Mouse (Mus musculus) kidney, postnatal 0 days (tissue): Measurements from ENCODE around the gene Olfr477. TPM values are rescaled to one million over a fixed set of nuclear protein-coding genes. Genes with fewer than 3 reads are reported as not detected.
"Not testable (repeated sequence)": the region's sequence is repeated elsewhere in the genome, so short reads cannot be mapped to it uniquely, and the experiment has no call there.

Experiments
- ATAC-seq: fragments of 200-750 bp; cut with Nextera tagmentation; replicated peaks from 2 replicates; pipeline ENCODE4 v1.8.0; 2017; ENCODE audit warnings: low read depth, moderate number of reproducible peaks, moderate TSS enrichment, moderate library complexity; ENCODE audit not compliant: low FRiP score
- DNase-seq: peaks from one replicate; pipeline ENCODE4 v3.0.0-alpha.2; 2016; ENCODE audit warnings: low spot score
- H3K27ac ChIP-seq: fragments of 300-500 bp; sonication (generic); 2 replicates; pipeline ENCODE4 v1.5.1; 2014; ENCODE audit warnings: mild to moderate bottlenecking
- H3K27me3 ChIP-seq: fragments of 300-500 bp; sonication (generic); 2 replicates; pipeline ENCODE4 v1.6.1; 2014; ENCODE audit warnings: low read length, mixed read lengths; ENCODE audit not compliant: insufficient read depth
- H3K36me3 ChIP-seq: fragments of 300-500 bp; sonication (generic); 2 replicates; pipeline ENCODE4 v1.6.1; 2014; ENCODE audit warnings: low read length, mixed read lengths; ENCODE audit not compliant: insufficient read depth
- H3K4me1 ChIP-seq: fragments of 300-500 bp; sonication (generic); replicated peaks from 2 replicates; pipeline ENCODE4 v1.6.1; 2014; ENCODE audit warnings: antibody characterized with exemption, low read length, mixed read lengths; ENCODE audit not compliant: insufficient read depth
- H3K4me2 ChIP-seq: fragments of 300-500 bp; sonication (generic); 2 replicates; pipeline ENCODE4 v1.6.1; 2014; ENCODE audit warnings: mild to moderate bottlenecking, low read length, moderate library complexity, mixed read lengths
- H3K4me3 ChIP-seq: fragments of 300-500 bp; sonication (generic); replicated peaks from 2 replicates; pipeline ENCODE4 v1.5.1; 2014; ENCODE audit warnings: low read depth, low read length
- H3K9ac ChIP-seq: fragments of 300-500 bp; sonication (generic); 2 replicates; pipeline ENCODE4 v1.6.1; 2014; ENCODE audit warnings: low read depth, low read length
- H3K9me3 ChIP-seq: fragments of 300-500 bp; sonication (generic); replicated peaks from 2 replicates; pipeline ENCODE4 v1.6.1; 2016; ENCODE audit warnings: low read length, inconsistent platforms, mixed read lengths
- CTCF ChIP-seq: IDR thresholded peaks from 2 replicates; pipeline ENCODE4 v1.5.1; 2016; ENCODE audit warnings: antibody characterized with exemption, low read depth, mild to moderate bottlenecking, moderate library complexity
- WGBS: fragments of 180-500 bp; shearing (Covaris S2); extraction: QIAGEN DNeasy Blood & Tissue Kit; methylation state at CpG from one replicate; pipeline ENCODE4 v1.1.7; 2014; 5-methylcytosine and 5-hydroxymethylcytosine counted together
- polyA plus RNA-seq: library from polyadenylated mRNA; unstranded; fragments of >200 nt; fragmentation: Nextera tagmentation; extraction: Ambion mirVana; gene quantifications from 2 replicates; pipeline ENCODE4 v1.2.1, GENCODE M21; 2015

Olfr477 gene
- not detected in 2 replicates for polyA plus RNA-seq

DNA sequence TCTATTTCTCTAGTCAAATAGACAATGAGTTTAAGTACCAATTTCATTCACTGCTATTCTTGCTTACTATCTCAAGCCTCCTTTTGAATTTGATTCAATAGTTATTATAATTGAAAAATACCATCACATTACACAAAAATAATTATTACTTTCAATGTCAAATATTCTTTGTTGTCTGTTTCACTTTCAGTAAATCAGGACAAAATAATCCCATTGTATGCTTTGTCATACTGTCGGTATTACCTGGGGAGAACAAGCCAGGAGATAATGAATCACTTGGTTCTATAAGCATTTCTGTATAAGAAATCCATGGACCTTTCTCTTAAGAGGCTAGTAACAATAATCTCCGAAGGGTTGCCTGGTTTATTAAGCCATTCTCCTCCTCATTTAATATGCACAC is at the start of gene Olfr477:
Gene Olfr477, plus strand, starts transcription at position 301 of the 400 bp plus-strand sequence.
- Histone ChIP-seq H3K4me2 (no peak within 1 kb of the TSS), H3K27me3 (no peaks in the 10 kb centered on the region), H3K9ac (no peak within 1 kb of the TSS), H3K9me3 (no peaks in the 10 kb centered on the region), H3K4me1 (no peaks in the 10 kb centered on the region), H3K36me3 (no peaks in the 10 kb centered on the region), H3K4me3 (no peak within 1 kb of the TSS), H3K27ac (no peak within 1 kb of the TSS)
- no peak for ATAC-seq
- no peak for DNase-seq
- no peak for TF ChIP-seq CTCF
- 78% methylated on average over 2 of the region's 2 CpGs for WGBS

DNA sequence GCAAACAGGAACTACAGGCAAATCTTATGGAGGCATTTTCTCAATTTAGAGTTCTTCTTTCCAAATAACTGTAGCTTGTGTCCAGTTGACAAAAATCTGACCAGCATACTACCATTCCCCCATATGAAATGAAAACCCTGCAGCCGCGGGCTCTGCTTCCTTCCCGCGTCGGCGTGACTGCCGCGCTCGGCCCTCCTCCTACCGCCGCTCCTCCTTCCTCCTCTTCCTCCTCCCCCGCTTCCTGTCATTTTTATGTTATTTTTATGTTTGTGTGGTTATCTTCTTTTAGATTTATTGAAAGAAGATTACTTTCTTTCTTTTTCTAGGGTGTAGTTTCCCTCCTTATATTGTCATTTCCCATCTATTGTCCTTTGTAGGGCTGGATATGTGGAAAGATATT is 34.0 kb upstream of the Olfr477 start:
- H3K9ac ChIP-seq, DNase-seq, ATAC-seq, H3K27ac ChIP-seq, H3K27me3 ChIP-seq, H3K36me3 ChIP-seq, H3K4me3 ChIP-seq, H3K4me1 ChIP-seq, H3K9me3 ChIP-seq, H3K4me2 ChIP-seq: not testable (repeated sequence)
- 98% methylated on average over 12 of the region's 12 CpGs for whole genome bisulfite sequencing

DNA sequence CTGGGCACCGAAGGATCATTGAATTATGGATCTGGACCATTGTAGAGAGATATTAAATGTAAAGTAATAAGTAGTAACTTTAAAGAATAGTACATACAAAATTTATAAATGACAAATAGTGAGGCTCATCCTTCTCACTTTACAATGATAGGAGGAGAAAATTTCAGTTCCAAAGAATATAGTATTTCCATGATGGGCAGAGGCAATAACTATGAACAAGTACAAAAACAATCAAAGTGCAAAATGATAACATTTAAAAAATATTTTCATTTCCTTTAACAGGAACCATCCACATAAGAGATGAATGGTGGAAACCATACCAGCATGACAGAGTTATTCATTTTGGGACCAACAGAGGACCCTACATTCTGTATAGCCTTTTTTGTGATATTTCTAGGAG is 32.1 kb upstream of the Olfr477 start, which contains the start of gene Olfr474:
Gene Olfr474, plus strand, starts transcription at position 301 of the 400 bp plus-strand sequence.
- Histone ChIP-seq H3K9me3 (no peaks in the 10 kb centered on the region), H3K4me2 (no peak within 1 kb of the TSS), H3K27ac (no peak within 1 kb of the TSS), H3K9ac (no peak within 1 kb of the TSS), H3K4me1 (no peaks in the 10 kb centered on the region), H3K4me3 (no peak within 1 kb of the TSS), H3K27me3 (no peaks in the 10 kb centered on the region), H3K36me3 (no peaks in the 10 kb centered on the region)
- TF ChIP-seq CTCF: no peak
- WGBS: 81% methylated on average over 1 of the region's 1 CpGs
- DNase-seq: no peak
- ATAC-seq: no peak

DNA sequence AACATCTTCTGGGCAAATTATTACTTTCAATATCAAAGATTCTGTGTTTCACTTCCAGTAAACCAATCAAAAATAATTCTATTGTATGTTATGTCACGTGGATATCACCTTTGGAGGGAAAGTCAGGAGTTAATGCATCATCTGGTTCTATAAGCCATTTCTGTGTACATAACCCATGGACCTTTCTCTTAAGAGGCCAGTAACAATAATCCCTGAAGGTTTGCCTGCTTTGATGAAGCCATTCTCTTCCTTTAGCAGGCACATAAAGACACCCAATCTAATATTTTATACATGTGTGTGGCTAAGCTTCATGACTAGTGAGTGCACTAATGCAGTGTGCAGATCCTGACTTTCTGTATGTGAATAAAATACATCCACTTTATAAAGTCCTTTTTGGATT is 22.0 kb upstream of the Olfr477 start, which contains the start of gene Olfr476:
Gene Olfr476, plus strand, starts transcription at position 301 of the 400 bp plus-strand sequence.
- Histone ChIP-seq H3K36me3 (no peaks in the 10 kb centered on the region), H3K4me3 (no peak within 1 kb of the TSS), H3K9ac (no peak within 1 kb of the TSS), H3K9me3 (no peaks in the 10 kb centered on the region), H3K4me2 (no peak within 1 kb of the TSS), H3K27ac (no peak within 1 kb of the TSS), H3K27me3 (no peaks in the 10 kb centered on the region), H3K4me1 (no peaks in the 10 kb centered on the region)
- no peak for ATAC-seq
- 48% methylated on average over 1 of the region's 1 CpGs for WGBS
- no peak for TF ChIP-seq CTCF
- no peak for DNase-seq

DNA sequence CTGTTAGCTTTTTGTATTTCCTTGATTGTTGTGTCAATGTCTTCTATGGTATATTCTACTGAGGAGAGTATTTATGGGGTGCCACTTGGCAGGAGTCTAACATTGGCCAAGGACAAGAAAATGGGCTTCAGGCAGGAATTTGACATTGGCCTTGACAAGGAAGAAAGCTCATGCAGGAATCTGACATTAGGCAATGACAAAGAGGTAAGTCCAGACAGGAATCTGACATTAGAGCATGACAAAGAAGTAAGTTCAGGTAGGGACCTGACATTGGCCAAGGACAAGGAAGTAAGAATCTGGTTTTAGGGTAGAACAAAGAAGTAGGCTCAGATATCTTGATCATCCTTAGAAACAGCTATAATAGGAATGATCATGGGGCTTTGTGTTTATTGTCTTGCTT is 27.8 kb downstream of the Olfr477 start:
- not testable (repeated sequence) for H3K4me1 ChIP-seq, H3K4me3 ChIP-seq, H3K9ac ChIP-seq, H3K27ac ChIP-seq, H3K4me2 ChIP-seq, DNase-seq, H3K9me3 ChIP-seq, H3K27me3 ChIP-seq, H3K36me3 ChIP-seq, ATAC-seq

DNA sequence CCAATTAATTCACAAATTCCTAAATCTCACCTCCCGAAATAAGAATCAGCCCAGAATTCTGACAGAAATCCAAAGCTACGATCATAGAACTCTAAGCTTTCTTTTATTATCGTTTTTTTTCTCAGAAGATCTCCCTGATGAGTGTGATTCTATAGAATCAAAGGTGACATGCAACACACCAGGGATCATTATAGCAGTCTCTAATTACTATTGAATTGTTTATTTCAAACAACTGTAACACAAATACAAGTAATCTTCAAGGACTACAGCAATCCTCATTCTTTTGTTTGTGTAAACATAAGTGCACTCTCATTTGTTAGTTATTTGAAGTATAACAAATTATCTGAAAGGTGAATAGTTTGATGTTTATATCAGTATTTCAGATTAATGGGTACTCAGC is 47.4 kb downstream of the Olfr477 start, which contains the start of gene Olfr478:
Gene Olfr478, minus strand, starts transcription at position 101 of the 400 bp plus-strand sequence.
- H3K4me1 ChIP-seq: no peaks in the 10 kb centered on the region
- no peaks in the 10 kb centered on the region for H3K27me3 ChIP-seq
- H3K4me3 ChIP-seq: no peak within 1 kb of the TSS
- no peak for ATAC-seq
- no peak for TF ChIP-seq CTCF
- no peaks in the 10 kb centered on the region for H3K9me3 ChIP-seq
- H3K4me2 ChIP-seq: no peak within 1 kb of the TSS
- H3K27ac ChIP-seq: no peak within 1 kb of the TSS
- WGBS: 74% methylated on average over 3 of the region's 3 CpGs
- no peaks in the 10 kb centered on the region for H3K36me3 ChIP-seq
- DNase-seq: no peak
- H3K9ac ChIP-seq: no peak within 1 kb of the TSS

Other genes starting within 250 kb of the Olfr477 start
- 0.21 and 0.22 TPM in 2 replicates for gene Cyb5r2, start 228.7 kb upstream of the Olfr477 start, polyA plus RNA-seq
- not detected in 2 replicates for gene Ovch2, start 185.5 kb upstream of the Olfr477 start, polyA plus RNA-seq
- not detected in 2 replicates for gene Olfr467, start 174.4 kb upstream of the Olfr477 start, polyA plus RNA-seq
- not detected in 2 replicates for gene Olfr469, start 161.2 kb upstream of the Olfr477 start, polyA plus RNA-seq
- gene Olfr470, start 139.2 kb upstream of the Olfr477 start, polyA plus RNA-seq: not detected in 2 replicates
- gene Olfr472, start 88.8 kb upstream of the Olfr477 start, polyA plus RNA-seq: not detected in 2 replicates
- not detected in 2 replicates for gene Olfr473, start 56.2 kb upstream of the Olfr477 start, polyA plus RNA-seq
- not detected in 2 replicates for gene Olfr474, start 32.0 kb upstream of the Olfr477 start, polyA plus RNA-seq
- not detected in 2 replicates for gene Olfr476, start 21.9 kb upstream of the Olfr477 start, polyA plus RNA-seq
- not detected in 2 replicates for gene Olfr478, start 47.3 kb downstream of the Olfr477 start, polyA plus RNA-seq
- not detected in 2 replicates for gene Olfr479, start 64.0 kb downstream of the Olfr477 start, polyA plus RNA-seq
- not detected in 2 replicates for gene Olfr480, start 80.7 kb downstream of the Olfr477 start, polyA plus RNA-seq
- gene Olfr481, start 93.2 kb downstream of the Olfr477 start, polyA plus RNA-seq: not detected in 2 replicates
- 0.12 and 0.13 TPM in 2 replicates for gene Olfr482, start 110.9 kb downstream of the Olfr477 start, polyA plus RNA-seq
- gene Olfr483, start 114.2 kb downstream of the Olfr477 start, polyA plus RNA-seq: not detected in 2 replicates
- not detected in 2 replicates for gene Olfr484, start 140.8 kb downstream of the Olfr477 start, polyA plus RNA-seq
- gene Olfr485, start 173.2 kb downstream of the Olfr477 start, polyA plus RNA-seq: not detected in 2 replicates
- gene Olfr486, start 186.0 kb downstream of the Olfr477 start, polyA plus RNA-seq: not detected in 2 replicates
- gene Olfr487, start 227.9 kb downstream of the Olfr477 start, polyA plus RNA-seq: not detected in 2 replicates